Mouse (Mus musculus) liver, adult 2 months (tissue): ENCODE data around the gene Smurf1. TPM values are rescaled to one million over a fixed set of nuclear protein-coding genes. Genes with fewer than 3 reads are reported as not detected.
A peak's percentile ranks its signal among the peaks of the same experiment; 100 is the strongest.

Source experiments
- DNase-seq: peaks from one replicate; pipeline ENCODE4 v3.0.0-alpha.2; 2011; ENCODE audit warnings: low read depth, low spot score; ENCODE audit errors: extremely low read depth
- H3K27ac ChIP-seq: fragments of 200-500 bp; replicated peaks from 2 replicates; pipeline ENCODE4 v1.5.1; 2012; ENCODE audit warnings: low read depth, mild to moderate bottlenecking, control low read depth, inconsistent platforms, low read length; ENCODE audit not compliant: insufficient read depth
- H3K27me3 ChIP-seq: fragments of 200-500 bp; 2 replicates; pipeline ENCODE4 v1.6.1; 2012; ENCODE audit warnings: mild to moderate bottlenecking, moderate library complexity, low read length, inconsistent platforms; ENCODE audit not compliant: control insufficient read depth, insufficient read depth
- H3K36me3 ChIP-seq: fragments of 200-500 bp; 2 replicates; pipeline ENCODE4 v1.6.1; 2012; ENCODE audit warnings: low read length, inconsistent platforms; ENCODE audit not compliant: control insufficient read depth, insufficient read depth
- H3K4me1 ChIP-seq: fragments of 200-500 bp; 2 replicates; pipeline ENCODE4 v1.6.1; 2011; ENCODE audit warnings: low read length; ENCODE audit not compliant: control insufficient read depth, insufficient read depth
- H3K4me3 ChIP-seq: fragments of 200-500 bp; 2 replicates; pipeline ENCODE4 v1.5.1; 2011; ENCODE audit warnings: low read depth, mild to moderate bottlenecking, control low read depth, low read length, moderate library complexity; ENCODE audit not compliant: insufficient read depth
- H3K79me2 ChIP-seq: fragments of 200-500 bp; 2 replicates; pipeline ENCODE4 v1.6.1; 2012; ENCODE audit warnings: inconsistent platforms, mild to moderate bottlenecking, low read length, moderate library complexity; ENCODE audit not compliant: control insufficient read depth, insufficient read depth
- H3K9ac ChIP-seq: fragments of 200-500 bp; 2 replicates; pipeline ENCODE4 v1.6.1; 2012; ENCODE audit warnings: low read depth, mild to moderate bottlenecking, control low read depth, inconsistent platforms, low read length
- CTCF ChIP-seq: fragments of 200-500 bp; IDR thresholded peaks from 2 replicates; pipeline ENCODE4 v1.5.1; 2011; ENCODE audit warnings: low read depth, low read length, control low read depth
- POLR2A ChIP-seq: fragments of 200-500 bp; IDR thresholded peaks from 2 replicates; pipeline ENCODE4 v1.6.1; 2011; ENCODE audit warnings: low read length, control low read depth; ENCODE audit not compliant: insufficient read depth; ENCODE audit errors: extremely low read depth
- WGBS: fragments of 180-500 bp; shearing (Covaris S2); methylation state at CpG from one replicate; pipeline ENCODE4 v1.1.7; 2018; 5-methylcytosine and 5-hydroxymethylcytosine counted together
- polyA plus RNA-seq: library from polyadenylated mRNA; depleted of rRNA; stranded (reverse); fragments of >200 nt; gene quantifications from 2 replicates; pipeline ENCODE4 v1.2.3, GENCODE M21; 2012
- total RNA-seq: library from RNA; depleted of rRNA; stranded (reverse); fragments of >200 nt; gene quantifications from 2 replicates; pipeline ENCODE4 v1.2.3, GENCODE M21; 2014

Smurf1 gene
- total and polyA plus RNA-seq, 2 experiments, result 5.2 to 8.6 TPM

- H3K9ac ChIP-seq, result no peak overlapping the region
- H3K27me3 ChIP-seq, result no peaks in the 10 kb centered on the region
- peaks cover 49% of the 10 kb centered on the region for H3K79me2 ChIP-seq
- TF ChIP-seq POLR2A (no peak), CTCF (0 out of 2 replicates have a peak, but pooled peaks have one; percentile 5)
- no peak overlapping the region for H3K4me3 ChIP-seq
- no peaks in the 10 kb centered on the region for H3K36me3 ChIP-seq
- peak; percentile 74 for DNase-seq
- WGBS, result 41% methylated on average over 8 of the region's 8 CpGs
- H3K4me1 ChIP-seq, result peaks cover 2% of the 10 kb centered on the region; the same call in 1 of the 2 replicates
- H3K27ac ChIP-seq, result no peak overlapping the region
Observed at GRCm38 (mm10) chr5:144918204-144918603, 47.4 kb downstream of the Smurf1 start.

GRCm38 (mm10) chr5:144917172-144917571 is 48.5 kb downstream of the Smurf1 start:
- Histone ChIP-seq H3K36me3 (no peaks in the 10 kb centered on the region), H3K27ac (no peak overlapping the region), H3K4me3 (no peak overlapping the region), H3K4me1 (peaks cover 2% of the 10 kb centered on the region; the same call in 1 of the 2 replicates), H3K79me2 (peaks cover 46% of the 10 kb centered on the region), H3K9ac (no peak overlapping the region), H3K27me3 (no peaks in the 10 kb centered on the region)
- TF ChIP-seq POLR2A (no peak), CTCF (no peak)
- no peak for DNase-seq
- 86% methylated on average over 6 of the region's 6 CpGs for WGBS

GRCm38 (mm10) chr5:144915828-144916227 is 49.8 kb downstream of the Smurf1 start:
- TF ChIP-seq CTCF (no peak), POLR2A (no peak)

GRCm38 (mm10) chr5:144914433-144914906 is 51.2 kb downstream of the Smurf1 start:
- H3K4me3 ChIP-seq, result no peak overlapping the region
- H3K4me1 ChIP-seq, result peaks cover 2% of the 10 kb centered on the region; the same call in 1 of the 2 replicates
- H3K9ac ChIP-seq, result no peak overlapping the region
- no peak for DNase-seq
- peaks cover 52% of the 10 kb centered on the region for H3K79me2 ChIP-seq
- 73% methylated on average over 7 of the region's 7 CpGs for WGBS
- TF ChIP-seq CTCF (no peak), POLR2A (no peak)
- no peaks in the 10 kb centered on the region for H3K27me3 ChIP-seq
- no peak overlapping the region for H3K27ac ChIP-seq
- no peaks in the 10 kb centered on the region for H3K36me3 ChIP-seq

More at GRCm38 (mm10) chr5:144915828-144916227, 49.8 kb downstream of the Smurf1 start:
- Histone ChIP-seq H3K9ac (no peak overlapping the region), H3K4me1 (peaks cover 2% of the 10 kb centered on the region; the same call in 1 of the 2 replicates), H3K36me3 (no peaks in the 10 kb centered on the region), H3K27ac (no peak overlapping the region), H3K27me3 (no peaks in the 10 kb centered on the region), H3K79me2 (peaks cover 51% of the 10 kb centered on the region), H3K4me3 (no peak overlapping the region)
- 77% methylated on average over 5 of the region's 5 CpGs for WGBS
- no peak for DNase-seq

- DNase-seq, result no peak
- TF ChIP-seq CTCF (no peak), POLR2A (no peak)
- H3K36me3 ChIP-seq, result no peaks in the 10 kb centered on the region
- no peak overlapping the region for H3K9ac ChIP-seq
- no peak overlapping the region for H3K27ac ChIP-seq
- peaks cover 2% of the 10 kb centered on the region; the same call in 1 of the 2 replicates for H3K4me1 ChIP-seq
- H3K79me2 ChIP-seq, result peaks cover 47% of the 10 kb centered on the region
- H3K4me3 ChIP-seq, result no peak overlapping the region
- 94% methylated on average over 16 of the region's 16 CpGs for WGBS
- H3K27me3 ChIP-seq, result no peaks in the 10 kb centered on the region
Observed at GRCm38 (mm10) chr5:144913923-144914322, 51.7 kb downstream of the Smurf1 start.

DNA sequence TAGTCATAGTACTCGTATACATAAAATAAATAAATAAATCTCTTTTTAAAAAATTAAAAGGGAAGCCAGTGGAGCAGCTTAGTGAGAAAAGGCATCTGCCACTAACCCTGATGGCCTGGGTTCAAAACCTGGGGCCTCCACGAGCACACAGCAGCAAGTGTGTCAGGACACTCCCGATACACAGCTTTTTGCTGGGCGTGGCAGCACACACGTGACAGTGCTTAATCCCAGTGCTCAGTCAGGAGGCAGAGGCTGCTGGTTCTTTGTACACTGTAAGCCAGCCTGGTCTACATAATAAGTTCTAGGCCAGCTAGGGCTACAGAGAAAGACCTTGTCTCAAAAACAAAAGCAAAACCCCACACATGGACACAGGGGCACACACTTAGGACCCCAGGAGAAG is 52.3 kb downstream of the Smurf1 start:
- TF ChIP-seq CTCF, result no peak
- no peak for TF ChIP-seq POLR2A
- Histone ChIP-seq H3K4me3 (no peak overlapping the region), H3K9ac (no peak overlapping the region), H3K4me1 (peaks cover 2% of the 10 kb centered on the region; the same call in 1 of the 2 replicates), H3K27me3 (no peaks in the 10 kb centered on the region), H3K27ac (no peak overlapping the region), H3K79me2 (peaks cover 49% of the 10 kb centered on the region), H3K36me3 (no peaks in the 10 kb centered on the region)
- no peak for DNase-seq
- WGBS, result 93% methylated on average over 5 of the region's 5 CpGs
